Mouse (Mus musculus) limb, embryonic 12.5 days (tissue): ENCODE measurements at regions not wholly inside any gene's neighbourhood (a gene's known extent, or its start where the extent isn't known, plus 50 kb on each side); places are given as distances from the start of the nearest gene placed in this dataset.

Source experiments
- ATAC-seq: fragments of 200-750 bp; cut with Nextera tagmentation; 2 replicates; pipeline ENCODE4 v1.8.0; 2017; ENCODE audit warnings: low read depth, moderate TSS enrichment; ENCODE audit not compliant: insufficient number of reproducible peaks, insufficient read depth, low FRiP score, low TSS enrichment
- H3K27ac ChIP-seq: fragments of 300-500 bp; sonication (generic); 2 replicates; pipeline ENCODE4 v1.5.1; 2016; ENCODE audit warnings: mild to moderate bottlenecking, moderate library complexity
- H3K27me3 ChIP-seq: fragments of 300-500 bp; sonication (generic); 2 replicates; pipeline ENCODE4 v1.6.1; 2016; ENCODE audit warnings: mild to moderate bottlenecking, moderate library complexity
- H3K36me3 ChIP-seq: fragments of 300-500 bp; sonication (generic); 2 replicates; pipeline ENCODE4 v1.6.1; 2016; ENCODE audit warnings: mild to moderate bottlenecking, moderate library complexity
- H3K4me1 ChIP-seq: fragments of 300-500 bp; sonication (generic); replicated peaks from 2 replicates; pipeline ENCODE4 v1.6.1; 2016
- H3K4me2 ChIP-seq: fragments of 300-500 bp; sonication (generic); 2 replicates; pipeline ENCODE4 v1.6.1; 2016; ENCODE audit warnings: mild to moderate bottlenecking, moderate library complexity
- H3K4me3 ChIP-seq: fragments of 300-500 bp; sonication (generic); replicated peaks from 2 replicates; pipeline ENCODE4 v1.5.1; 2016; ENCODE audit warnings: mild to moderate bottlenecking
- H3K9ac ChIP-seq: fragments of 300-500 bp; sonication (generic); replicated peaks from 2 replicates; pipeline ENCODE4 v1.6.1; 2016; ENCODE audit warnings: mild to moderate bottlenecking, moderate library complexity
- H3K9me3 ChIP-seq: fragments of 300-500 bp; sonication (generic); 2 replicates; pipeline ENCODE4 v1.6.1; 2016; ENCODE audit warnings: mild to moderate bottlenecking, moderate library complexity
- WGBS: fragments of 180-500 bp; shearing (Covaris S2); methylation state at CpG from one replicate; pipeline ENCODE4 v1.1.7; 2016; 5-methylcytosine and 5-hydroxymethylcytosine counted together

DNA sequence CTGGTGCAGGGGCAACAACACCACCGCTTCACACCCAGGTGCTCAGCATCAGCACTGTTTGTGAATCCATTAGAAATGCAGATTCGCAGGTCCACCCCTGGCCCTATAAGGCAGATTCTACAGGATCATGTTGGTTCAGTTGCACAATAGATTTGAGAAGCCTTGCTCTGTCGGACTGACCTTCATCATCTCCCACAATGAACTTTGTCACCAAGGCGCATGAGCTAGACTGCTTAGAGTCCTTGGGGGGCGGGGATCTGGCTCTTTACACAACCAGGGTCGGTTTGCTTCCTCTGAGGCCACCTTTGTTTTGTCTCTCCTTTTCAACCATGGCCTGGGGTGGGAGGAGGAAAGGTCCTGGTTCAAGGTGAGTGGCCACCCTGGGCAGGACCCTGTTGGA, 209.7 kb downstream of the Igsf11 start:
- 45% methylated on average over 6 of the region's 6 CpGs for WGBS
- Histone ChIP-seq H3K27me3 (no peaks in the 10 kb centered on the region; the same call in 1 of the 2 replicates), H3K4me3 (no peak overlapping the region), H3K27ac (no peak overlapping the region), H3K9me3 (no peaks in the 10 kb centered on the region), H3K4me1 (no peaks in the 10 kb centered on the region), H3K9ac (no peak overlapping the region), H3K4me2 (no peak overlapping the region), H3K36me3 (no peaks in the 10 kb centered on the region)
- ATAC-seq = no peak

DNA sequence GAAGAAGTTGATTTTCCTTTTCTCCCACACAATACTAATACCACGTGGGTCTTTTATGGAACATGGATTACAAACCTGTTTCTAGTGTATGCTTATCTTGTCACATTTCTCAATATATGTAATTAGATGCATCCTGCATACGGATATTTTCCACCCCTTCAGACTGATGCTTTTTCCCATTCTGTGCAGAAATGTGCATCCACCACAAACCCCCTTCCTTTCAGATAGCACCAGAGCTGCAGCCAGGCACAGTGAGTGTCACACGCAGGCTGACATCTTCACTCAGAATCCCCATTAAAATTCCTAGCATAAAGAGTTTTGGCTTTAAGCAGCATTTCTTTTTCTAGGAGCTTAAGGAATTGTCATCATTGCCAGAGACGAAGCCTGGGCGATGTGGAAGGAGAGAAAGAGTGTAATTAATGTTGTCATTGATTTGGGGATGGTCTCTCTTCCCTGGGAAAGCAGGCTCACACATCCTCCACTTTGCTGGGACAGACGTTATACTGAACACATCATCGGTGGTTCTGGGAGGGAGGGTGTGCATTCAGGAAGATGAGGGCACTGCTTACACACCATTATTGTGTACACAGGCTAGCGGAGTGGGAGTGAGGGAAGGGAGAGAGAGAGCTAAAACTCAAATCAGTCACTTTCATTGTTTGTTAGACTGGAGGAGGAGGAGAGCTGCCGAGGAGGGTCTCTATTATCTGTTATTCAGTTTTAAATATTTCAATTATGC, 211.1 kb downstream of the Igsf11 start:
- Histone ChIP-seq H3K36me3 (no peaks in the 10 kb centered on the region), H3K4me1 (no peaks in the 10 kb centered on the region), H3K27ac (no peak overlapping the region), H3K27me3 (no peaks in the 10 kb centered on the region; the same call in 1 of the 2 replicates), H3K4me3 (no peak overlapping the region), H3K4me2 (no peak overlapping the region), H3K9me3 (no peaks in the 10 kb centered on the region), H3K9ac (no peak overlapping the region)
- WGBS = 73% methylated on average over 9 of the region's 9 CpGs
- no peak for ATAC-seq

DNA sequence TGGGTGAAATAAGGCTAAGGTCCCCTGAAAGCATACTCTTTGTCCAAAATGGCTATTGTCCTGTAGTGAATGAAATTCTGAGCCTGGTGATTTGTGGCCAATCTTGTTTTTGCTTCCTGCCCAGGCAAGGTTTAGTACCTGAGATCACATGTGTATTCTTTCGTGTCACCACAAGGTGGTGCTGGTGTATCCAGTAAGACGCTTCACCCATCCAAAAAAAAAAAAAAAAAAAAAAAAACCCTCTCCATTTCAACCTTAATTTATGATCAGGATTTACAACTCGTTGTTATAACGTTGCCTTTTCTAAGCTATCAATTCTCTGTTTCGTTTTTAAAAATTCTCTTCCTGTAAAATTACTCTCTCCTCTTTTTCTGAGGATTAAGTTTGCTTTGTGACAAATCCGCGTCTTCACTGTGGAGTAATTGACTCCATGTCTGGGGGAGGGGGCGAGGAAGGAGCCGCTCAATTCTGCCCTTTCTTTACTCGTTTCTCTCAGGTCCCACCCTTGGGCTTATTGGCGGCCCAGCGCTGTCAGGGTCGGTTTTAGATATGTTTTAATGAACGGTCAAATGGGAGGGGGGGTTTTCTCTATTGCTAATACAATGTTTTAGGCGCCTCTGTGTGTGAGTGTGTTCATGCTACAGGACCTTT, 217.0 kb downstream of the Igsf11 start:
- WGBS = 14% methylated on average over 15 of the region's 15 CpGs
- peak overlapping the region; percentile 26 for H3K4me3 ChIP-seq
- H3K27ac ChIP-seq = no peak overlapping the region

DNA sequence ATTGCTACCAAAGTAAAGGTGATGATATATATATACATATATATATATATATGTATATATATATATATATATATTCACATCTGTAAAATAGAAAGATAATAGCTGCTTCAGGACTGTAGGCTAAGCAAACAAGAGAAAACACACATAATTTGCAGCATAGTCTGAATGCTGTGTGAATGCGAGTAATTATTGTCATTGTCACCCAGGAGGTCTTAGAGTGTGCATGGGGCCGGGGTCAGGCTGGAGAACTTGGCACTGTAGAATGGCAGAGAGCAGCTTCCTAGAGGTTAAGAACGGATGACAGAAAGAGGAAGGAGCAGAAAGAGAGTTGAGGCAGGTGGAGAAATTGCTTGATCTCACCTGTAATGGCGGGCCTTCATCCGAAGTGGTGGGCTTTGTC, 217.6 kb downstream of the Igsf11 start:
- no peak overlapping the region for H3K9ac ChIP-seq
- no peak overlapping the region for H3K4me3 ChIP-seq
- H3K36me3 ChIP-seq = no peaks in the 10 kb centered on the region
- no peak for ATAC-seq
- peak overlapping the region; percentile 57; the same call in 1 of the 2 replicates for H3K4me2 ChIP-seq
- H3K4me1 ChIP-seq = no peaks in the 10 kb centered on the region
- no peaks in the 10 kb centered on the region for H3K9me3 ChIP-seq
- 89% methylated on average over 5 of the region's 5 CpGs for WGBS
- H3K27ac ChIP-seq = no peak overlapping the region
- H3K27me3 ChIP-seq = no peaks in the 10 kb centered on the region

More for the DNA sequence above, 217.0 kb downstream of the Igsf11 start:
- no peak for ATAC-seq
- Histone ChIP-seq H3K4me2 (peak overlapping the region; percentile 57), H3K4me1 (no peaks in the 10 kb centered on the region), H3K9me3 (no peaks in the 10 kb centered on the region), H3K9ac (no peak overlapping the region), H3K27me3 (no peaks in the 10 kb centered on the region), H3K36me3 (no peaks in the 10 kb centered on the region)

DNA sequence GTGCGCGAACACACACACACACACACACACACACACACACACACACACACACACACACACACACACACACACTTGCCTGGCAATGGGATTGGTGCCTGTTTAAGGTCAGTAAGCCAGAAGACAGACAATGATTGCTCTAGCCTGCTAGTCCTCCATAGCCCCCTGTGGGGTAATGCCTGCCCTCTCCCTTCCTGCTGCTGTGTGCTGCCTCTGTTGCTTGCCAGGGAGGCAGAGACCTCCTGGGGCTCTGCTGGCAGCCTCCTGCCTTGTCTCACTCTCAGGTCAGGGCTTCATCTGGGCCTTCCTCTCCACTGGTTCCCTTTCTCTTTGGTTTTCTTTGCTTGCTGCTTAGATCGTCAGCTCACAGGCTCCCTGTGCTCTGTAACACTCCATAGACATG, 225.6 kb downstream of the Igsf11 start:
- WGBS = 78% methylated on average over 3 of the region's 3 CpGs

DNA sequence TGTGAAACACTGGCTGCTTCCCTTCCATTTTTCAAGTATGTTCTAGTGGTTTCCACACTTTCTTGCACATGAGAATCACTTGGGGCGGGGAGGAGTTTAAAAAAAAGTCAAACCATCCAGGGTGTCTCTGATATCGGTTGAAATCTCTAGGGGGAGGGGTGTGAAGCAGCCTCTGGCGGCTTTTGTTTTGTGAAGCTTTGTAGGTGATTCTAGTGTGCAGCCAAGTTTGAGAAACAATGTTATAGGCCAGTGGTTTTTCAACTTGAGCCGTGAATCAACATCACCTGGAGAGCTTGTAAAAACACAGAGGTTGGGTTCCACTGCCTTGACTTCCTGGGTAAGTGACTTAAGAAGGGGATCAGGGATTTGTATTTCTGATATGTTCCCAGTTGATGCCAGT, 227.3 kb downstream of the Igsf11 start:
- ATAC-seq = no peak
- H3K9me3 ChIP-seq = no peaks in the 10 kb centered on the region
- H3K27me3 ChIP-seq = peaks cover 3% of the 10 kb centered on the region; the same call in 1 of the 2 replicates
- no peak overlapping the region for H3K9ac ChIP-seq
- no peak overlapping the region for H3K4me2 ChIP-seq
- 43% methylated on average over 4 of the region's 4 CpGs for WGBS
- no peak overlapping the region for H3K27ac ChIP-seq
- no peaks in the 10 kb centered on the region for H3K36me3 ChIP-seq
- peaks cover 41% of the 10 kb centered on the region for H3K4me1 ChIP-seq
- H3K4me3 ChIP-seq = no peak overlapping the region

More for the DNA sequence above, 225.6 kb downstream of the Igsf11 start:
- Histone ChIP-seq H3K27me3 (peaks cover 3% of the 10 kb centered on the region; the same call in 1 of the 2 replicates), H3K9me3 (no peaks in the 10 kb centered on the region), H3K36me3 (no peaks in the 10 kb centered on the region), H3K4me2 (no peak overlapping the region), H3K4me3 (no peak overlapping the region), H3K27ac (no peak overlapping the region), H3K9ac (no peak overlapping the region), H3K4me1 (peaks cover 25% of the 10 kb centered on the region)
- no peak for ATAC-seq

- no peaks in the 10 kb centered on the region for H3K27me3 ChIP-seq
- H3K9ac ChIP-seq = no peak overlapping the region
- H3K4me2 ChIP-seq = 0 out of 2 replicates have a peak overlapping the region, but pooled peaks have one; percentile 9
- no peak for ATAC-seq
- no peaks in the 10 kb centered on the region for H3K9me3 ChIP-seq
- no peaks in the 10 kb centered on the region for H3K36me3 ChIP-seq
- H3K27ac ChIP-seq = no peak overlapping the region
- no peak overlapping the region for H3K4me3 ChIP-seq
- peaks cover 35% of the 10 kb centered on the region for H3K4me1 ChIP-seq
- WGBS = 53% methylated on average over 8 of the region's 8 CpGs
Observed at GRCm38 (mm10) chr16:39123445-39123952, 231.0 kb downstream of the Igsf11 start.

- Histone ChIP-seq H3K9me3 (peaks cover 6% of the 10 kb centered on the region; the same call in 1 of the 2 replicates), H3K4me1 (no peaks in the 10 kb centered on the region), H3K9ac (no peak overlapping the region), H3K27ac (no peak overlapping the region), H3K27me3 (no peaks in the 10 kb centered on the region), H3K4me3 (no peak overlapping the region), H3K4me2 (no peak overlapping the region), H3K36me3 (no peaks in the 10 kb centered on the region)
- 95% methylated on average over 2 of the region's 2 CpGs for WGBS
- no peak for ATAC-seq
Observed at GRCm38 (mm10) chr16:39132459-39132858, 240.0 kb downstream of the Igsf11 start.

DNA sequence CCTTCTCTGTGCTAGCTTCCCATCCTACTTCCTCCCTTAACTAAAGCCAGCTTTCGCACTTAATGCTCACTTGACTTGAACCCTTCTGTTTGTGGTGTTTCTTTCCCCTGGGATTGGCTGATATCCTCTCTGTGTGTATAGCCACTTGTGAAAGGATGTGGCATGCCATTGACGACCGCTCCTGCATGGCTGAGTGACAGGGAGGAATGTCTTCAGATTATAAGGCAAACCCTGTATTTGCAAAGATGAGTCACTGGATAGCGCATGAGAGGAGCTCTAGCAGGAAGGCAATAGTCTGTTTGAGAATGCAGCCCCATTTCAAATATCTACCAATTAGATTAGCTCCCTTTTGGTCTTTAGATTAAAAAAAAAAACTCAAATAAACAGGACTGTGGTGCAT, 243.3 kb downstream of the Igsf11 start:
- no peak overlapping the region for H3K9ac ChIP-seq
- 82% methylated on average over 4 of the region's 4 CpGs for WGBS
- no peaks in the 10 kb centered on the region for H3K27me3 ChIP-seq
- H3K27ac ChIP-seq = no peak overlapping the region
- no peak overlapping the region for H3K4me2 ChIP-seq
- H3K4me1 ChIP-seq = no peaks in the 10 kb centered on the region
- no peaks in the 10 kb centered on the region for H3K36me3 ChIP-seq
- peaks cover 2% of the 10 kb centered on the region; the same call in 1 of the 2 replicates for H3K9me3 ChIP-seq
- ATAC-seq = no peak
- H3K4me3 ChIP-seq = no peak overlapping the region

DNA sequence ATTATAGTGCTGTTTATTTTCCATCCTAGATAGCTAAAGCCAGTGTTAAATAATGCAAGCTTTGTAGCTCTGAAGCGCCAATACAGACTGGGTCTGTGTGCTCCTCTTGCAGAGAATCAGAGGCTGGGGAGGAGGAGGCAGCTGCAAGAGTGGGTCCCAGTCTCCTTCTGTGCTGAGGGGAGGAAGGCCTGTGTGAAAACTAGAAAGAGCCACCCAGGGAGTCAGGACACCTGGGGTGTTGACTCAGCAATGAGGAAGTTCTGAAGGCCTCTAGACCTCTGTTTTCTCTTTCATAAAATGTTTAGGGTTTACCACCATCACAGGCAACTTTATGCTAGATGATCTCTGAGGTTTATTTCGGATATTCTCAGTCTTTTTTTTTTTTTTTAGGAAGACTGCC, 254.7 kb downstream of the Igsf11 start:
- no peaks in the 10 kb centered on the region for H3K27me3 ChIP-seq
- no peaks in the 10 kb centered on the region for H3K9me3 ChIP-seq
- 55% methylated on average over 2 of the region's 2 CpGs for WGBS
- H3K4me1 ChIP-seq = peaks cover 5% of the 10 kb centered on the region; the same call in 1 of the 2 replicates
- no peak overlapping the region for H3K4me3 ChIP-seq
- ATAC-seq = no peak
- no peak overlapping the region for H3K4me2 ChIP-seq
- H3K36me3 ChIP-seq = no peaks in the 10 kb centered on the region
- H3K9ac ChIP-seq = no peak overlapping the region
- H3K27ac ChIP-seq = no peak overlapping the region
